Mouse (Mus musculus): ENCODE results near the gene P4htm.
A peak's percentile ranks its signal among the peaks of the same experiment; 100 is the strongest.
"Not testable (repeated sequence)": the region's sequence is repeated elsewhere in the genome, so short reads cannot be mapped to it uniquely, and the experiment has no call there.

Gene P4htm

DNA sequence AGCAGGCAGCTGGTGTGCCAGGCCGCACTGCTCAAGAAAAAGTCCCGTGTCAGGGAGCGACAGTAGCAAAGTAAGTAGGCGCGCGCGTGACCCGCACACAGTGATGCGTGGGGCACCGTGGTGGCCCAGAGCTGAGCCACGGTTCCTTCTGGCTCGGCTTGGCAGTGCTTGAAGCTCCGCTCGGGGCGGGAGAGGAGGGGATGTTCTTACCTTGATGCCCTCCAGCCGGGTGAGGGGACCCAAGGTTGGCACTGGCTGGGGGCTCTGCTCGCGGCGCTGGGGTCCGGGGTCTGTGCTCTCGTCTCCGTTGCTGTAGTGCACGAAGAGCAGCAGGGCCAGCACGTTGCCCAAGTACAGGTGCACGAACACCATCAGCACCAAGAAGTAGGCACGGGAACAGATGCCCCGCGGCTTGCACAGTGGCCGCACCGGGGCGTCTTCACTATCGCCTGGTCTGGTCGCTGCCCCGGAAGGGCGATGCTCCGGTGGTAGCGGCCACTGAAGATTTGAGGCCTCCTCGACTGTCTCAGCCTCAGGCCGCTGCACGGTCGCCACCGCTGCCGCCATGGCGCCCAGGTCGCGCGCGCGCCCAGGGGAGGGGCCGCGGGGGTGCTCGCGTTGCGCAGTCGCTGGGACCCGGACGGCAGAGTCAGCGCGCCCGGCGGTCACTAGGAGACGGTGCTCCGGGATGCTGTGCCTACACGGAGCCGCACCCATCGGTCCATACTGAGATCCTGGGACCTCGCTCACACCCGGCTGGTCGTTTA lies at the start of gene P4htm:
P4htm (minus strand) TSS at position 670 of the 767 bp plus-strand sequence.
- peak; percentile 29 for DNase-seq

DNA sequence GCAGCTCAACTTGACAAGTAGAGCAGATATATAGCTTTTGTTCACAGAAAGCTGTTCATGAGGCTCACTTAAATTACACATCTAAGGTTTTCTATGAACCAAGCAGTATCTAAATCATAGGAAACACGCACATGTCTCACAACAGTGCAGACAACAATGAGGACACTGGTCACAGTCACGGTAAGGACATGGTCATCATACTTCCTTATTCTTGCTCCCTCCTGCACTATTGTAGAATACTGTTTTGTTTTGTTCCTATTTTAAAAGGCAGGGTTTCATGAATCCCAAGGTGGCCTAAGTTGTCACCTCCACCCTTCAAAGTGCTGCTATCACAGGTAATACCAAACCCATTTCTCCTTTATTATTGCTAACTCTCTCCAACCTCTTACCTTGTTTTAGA lies 42.4 kb upstream of the P4htm start:
- DNase-seq: no peak

DNA sequence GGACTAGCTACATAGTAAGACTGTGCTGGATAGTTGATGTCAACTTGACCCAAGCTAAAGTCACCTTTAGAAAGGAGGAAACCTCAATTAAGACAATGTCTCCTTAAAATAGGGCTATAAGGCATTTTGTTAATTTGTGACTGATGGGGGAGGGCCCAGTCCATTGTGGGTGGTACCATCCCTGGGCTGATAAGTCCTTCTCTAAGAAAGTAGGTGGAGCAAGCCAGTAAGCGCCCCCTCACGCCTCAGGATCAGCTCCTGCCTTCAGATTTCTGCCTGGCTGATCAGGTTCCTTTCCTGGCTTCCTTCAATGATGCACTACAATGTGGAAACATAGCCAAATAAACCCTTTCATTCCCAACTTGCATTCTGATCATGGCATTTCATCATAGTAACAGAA lies 37.9 kb upstream of the P4htm start:
- no peak for DNase-seq

DNA sequence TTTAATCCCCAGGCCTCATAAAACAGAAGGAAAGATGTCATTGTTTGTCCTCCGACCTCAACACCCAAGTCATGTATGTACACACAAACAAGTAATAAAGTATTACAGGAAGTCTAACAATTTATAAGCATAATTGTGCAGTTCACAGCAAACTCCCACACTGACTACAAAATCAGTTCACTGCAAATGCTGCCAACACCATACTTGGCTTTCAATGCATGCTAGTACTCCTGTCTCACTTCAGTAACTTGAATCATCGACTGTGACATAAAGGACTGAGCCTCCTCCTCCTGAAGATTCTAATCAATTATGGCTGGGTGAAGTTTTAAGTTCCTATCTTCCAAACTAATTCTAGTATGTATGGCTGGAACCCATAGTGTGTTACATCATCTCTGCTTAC lies 36.4 kb upstream of the P4htm start:
- DNase-seq: no peak

DNA sequence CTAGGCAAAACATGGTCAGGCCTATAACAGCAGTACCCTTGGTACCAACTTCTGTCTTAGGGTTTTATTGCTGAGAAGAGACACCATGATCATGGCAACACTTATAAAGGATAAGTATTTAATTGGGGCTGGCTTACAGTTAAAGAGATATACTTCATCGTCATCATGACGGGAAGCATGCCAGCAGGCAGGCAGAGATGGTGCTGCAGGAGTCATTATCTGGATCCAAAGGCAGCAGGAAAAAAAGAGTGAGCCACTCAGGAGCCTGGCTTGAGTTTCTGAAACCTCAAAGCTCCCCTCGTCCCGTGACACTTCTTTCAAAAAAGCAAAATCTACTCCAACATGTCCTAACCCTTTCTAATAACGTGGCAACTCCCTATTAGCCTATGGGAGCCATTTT lies 34.9 kb upstream of the P4htm start:
- DNase-seq: no peak

DNA sequence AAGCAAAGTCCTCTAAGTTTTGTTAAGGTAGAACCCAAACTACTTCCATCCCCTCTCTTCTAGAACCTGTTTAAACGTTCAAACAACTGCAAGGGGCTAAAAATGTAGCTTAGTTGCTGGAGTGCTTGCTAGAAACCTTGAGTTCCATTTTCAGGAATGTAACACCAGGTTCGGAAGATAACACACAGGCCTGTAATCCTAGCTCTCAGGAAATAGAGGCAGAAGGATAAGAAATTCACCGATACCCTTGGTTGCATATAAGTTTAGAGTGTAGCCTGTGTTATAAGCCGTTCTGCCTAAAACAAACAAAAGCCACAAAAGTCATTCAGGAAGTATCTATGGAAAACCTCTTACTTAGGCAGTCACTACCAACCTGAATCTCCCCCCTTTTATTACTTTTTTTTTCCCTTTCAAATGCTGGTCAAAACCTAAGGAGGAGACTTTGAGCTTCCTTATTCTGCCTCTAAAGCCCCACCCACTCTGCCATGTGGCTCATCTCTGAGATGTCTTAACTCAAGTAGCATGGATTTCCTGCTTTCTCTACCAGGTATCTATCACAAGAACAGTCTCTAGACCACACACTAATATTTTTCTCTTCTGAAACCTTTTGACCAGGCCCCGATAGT lies 34.3 kb upstream of the P4htm start:
- no peak for DNase-seq

DNA sequence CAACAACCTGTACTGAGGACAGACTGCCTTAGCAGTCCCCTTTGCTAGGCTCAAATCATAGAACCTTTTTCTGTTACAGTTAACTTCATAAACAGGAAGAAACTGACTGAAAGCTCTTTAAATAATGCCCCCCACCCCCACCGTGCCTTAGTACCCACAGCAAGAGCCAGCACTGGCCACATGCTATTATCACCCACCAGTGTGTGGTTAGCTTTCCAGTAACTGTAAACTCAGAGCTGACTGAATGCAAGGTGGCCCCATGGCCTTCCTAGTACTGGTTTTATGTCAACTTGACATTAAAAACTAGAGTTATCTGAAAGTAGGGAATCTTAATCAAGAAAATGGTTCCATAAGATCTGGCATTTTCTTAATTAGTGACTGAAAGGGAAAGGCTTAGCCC lies 33.2 kb upstream of the P4htm start:
- DNase-seq: no peak

DNA sequence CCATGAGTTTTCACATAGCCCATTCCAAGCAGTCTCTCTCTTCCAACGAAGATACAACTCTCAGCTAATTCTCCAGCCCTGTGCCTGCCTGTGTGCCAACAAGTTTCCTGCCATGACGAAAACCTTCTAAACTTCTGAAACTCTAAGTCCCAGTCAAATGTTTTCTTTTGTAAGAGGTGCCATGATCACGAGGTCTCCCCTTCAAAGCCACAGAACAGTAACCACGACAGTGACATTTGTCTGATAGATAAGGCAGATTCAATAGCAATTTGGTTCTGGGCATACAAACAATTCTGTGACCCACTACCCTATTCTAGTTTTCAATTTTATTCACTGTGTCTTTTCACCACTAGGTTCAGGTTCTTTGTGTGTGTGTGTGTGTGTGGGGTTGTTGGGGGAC lies 30.7 kb upstream of the P4htm start:
- DNase-seq: no peak

DNA sequence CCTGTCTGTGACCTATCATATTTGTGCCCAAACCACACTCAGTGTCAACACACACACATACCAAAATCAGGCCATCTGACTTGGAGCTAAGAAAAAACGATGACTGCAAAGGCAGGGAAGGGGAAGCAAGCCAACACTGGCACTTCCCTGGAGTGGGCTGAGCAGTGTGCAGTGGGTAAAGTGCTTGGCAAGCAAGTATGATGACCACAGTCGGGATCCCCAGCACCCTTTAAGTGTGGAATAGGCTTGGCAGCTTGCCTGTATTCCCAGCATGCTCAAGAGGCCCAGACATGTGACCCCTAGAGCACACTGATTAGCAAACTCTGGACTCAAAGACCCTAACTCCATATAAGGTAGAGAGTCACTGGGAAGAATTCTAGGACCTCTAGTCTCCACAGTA lies 29.0 kb upstream of the P4htm start:
- peak; percentile 49 for DNase-seq

DNA sequence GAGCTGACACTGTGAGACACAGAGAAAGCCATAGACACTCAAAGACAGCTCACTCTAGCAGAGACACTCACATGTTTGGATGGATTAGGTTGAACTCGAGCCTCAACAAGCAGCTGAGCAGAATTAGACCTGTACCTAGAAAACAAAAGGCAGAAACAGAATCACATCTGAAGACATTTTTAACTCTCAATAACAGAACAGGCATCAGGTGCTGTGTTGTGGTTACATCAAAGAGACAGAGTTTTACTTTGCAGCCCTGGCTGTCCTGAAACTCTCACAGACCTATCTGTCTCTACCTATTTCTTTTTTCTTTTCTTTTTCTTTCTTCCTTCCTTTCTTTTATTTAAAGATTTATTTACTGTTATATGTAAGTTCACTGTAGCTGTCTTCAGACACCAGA lies 19.8 kb upstream of the P4htm start:
- DNase-seq: no peak

DNA sequence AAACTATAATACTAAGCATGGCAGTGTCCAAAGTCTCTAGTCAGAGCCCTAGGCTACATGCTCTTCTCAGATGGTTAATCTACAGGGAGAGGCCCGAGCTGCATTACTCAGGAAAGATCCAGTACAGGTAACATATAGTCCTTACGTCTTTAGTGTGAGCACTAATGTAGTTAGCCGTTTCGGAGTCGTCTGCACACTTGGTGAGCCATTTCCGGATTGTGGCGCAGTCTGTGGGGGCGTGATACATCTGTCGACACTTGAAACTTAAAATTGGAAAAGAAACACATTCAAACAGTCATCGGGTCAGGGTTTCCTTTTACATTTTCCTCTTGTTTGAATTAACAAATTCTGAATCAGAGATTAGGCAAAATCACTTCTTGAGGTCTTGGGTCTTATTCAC lies 14.0 kb upstream of the P4htm start:
- DNase-seq: no peak

DNA sequence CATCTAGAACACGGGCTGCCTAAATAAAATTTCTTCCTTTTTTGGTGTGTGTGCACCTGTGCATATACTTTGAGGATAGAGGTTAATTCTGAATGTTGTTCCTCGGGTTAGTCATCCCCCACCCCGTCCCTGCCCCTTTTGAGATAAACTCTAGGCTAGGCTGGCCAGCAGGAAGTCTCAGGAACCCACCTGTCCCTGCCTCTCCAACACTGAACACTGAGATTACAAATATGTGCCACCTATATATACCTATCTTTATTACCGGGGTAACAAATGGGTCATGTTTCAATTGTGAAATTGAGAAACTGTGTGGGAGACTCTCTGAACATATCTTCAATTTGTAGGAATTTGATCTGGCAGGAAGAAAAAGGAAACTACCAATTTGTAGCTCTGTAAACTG lies 11.4 kb upstream of the P4htm start:
- no peak for DNase-seq

DNA sequence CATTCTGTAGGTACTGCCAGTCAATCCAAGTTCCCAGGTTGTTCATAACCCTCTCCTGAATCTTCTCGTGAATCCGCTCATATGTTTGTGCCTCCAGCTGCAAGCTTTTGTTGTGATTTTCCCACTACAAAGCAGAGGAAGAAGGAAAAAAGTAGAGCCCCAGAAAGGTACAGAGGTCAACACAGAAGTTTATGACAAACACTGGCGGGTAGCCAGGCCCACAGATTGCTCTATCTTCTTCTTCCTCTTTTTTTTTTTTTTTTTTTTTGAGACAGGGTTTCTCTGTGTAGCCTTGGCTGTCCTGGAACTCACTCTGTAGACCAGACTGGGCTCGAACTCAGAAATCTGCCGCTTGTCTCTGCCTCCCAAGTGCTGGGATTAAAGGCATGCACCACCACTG lies 10.5 kb upstream of the P4htm start:
- not testable (repeated sequence) for DNase-seq

DNA sequence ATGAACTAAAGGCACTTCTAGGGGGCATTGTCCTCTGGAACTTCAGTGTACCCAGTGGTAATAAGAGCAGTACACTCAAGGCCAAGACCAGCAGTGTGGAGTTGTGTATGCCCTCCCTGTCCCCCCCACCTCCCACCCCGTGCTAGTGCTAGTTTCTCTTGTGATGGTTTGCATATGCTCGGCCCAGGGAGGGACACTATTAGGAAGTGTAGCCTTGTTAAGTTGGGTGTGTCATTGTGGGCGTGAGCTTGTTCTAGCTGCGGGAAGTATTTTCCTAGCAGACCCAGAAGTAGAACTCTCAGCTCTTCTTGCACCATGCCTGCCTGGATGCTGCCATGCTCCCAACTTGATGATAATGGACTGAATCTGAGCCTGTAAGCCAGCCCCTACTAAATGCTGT lies 4.5 kb upstream of the P4htm start:
- DNase-seq: no peak

DNA sequence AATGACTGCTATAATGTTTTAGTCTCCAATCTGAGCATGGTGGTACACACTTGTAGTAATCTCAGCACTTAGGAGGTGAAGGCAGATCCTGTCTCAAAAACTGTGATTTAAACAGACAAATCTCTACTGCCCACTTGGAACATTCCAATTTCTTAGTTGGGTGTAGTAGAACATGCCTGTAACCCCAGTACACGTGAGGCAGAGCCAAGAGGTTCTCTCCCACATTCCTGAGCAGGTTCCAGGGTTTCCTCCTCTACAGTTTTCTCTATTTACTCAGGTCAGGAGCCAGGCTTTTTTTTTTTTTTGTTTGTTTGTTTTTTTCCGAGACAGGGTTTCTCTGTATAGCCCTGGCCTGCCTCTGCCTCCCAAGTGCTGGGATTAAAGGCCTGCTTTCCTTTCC lies 2.5 kb upstream of the P4htm start:
- DNase-seq: no peak

DNA sequence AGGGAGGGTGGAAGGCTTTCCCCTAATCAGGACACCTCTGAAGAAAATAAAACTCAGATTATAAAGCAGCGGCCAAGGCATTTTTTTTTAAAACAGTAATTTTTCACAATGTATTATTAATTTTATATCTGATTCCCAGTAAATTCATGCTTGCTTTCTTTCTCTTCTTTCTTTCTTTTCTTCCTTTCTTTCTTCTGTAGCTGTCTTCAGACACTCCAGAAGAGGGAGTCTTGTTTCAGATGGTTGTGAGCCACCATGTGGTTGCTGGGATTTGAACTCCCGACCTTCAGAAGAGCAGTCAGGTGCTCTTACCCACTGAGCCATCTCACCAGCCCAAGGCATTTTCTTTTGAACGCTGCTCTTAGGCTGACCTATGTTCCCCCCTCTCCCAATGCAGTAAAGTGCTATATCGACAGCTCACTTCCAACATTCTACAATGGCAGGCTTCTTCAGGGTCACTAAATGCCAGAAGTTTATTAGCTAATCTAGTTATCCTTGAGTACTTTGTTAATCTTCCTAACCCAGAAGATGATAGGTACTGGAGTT lies 1.6 kb upstream of the P4htm start:
- no peak for DNase-seq

DNA sequence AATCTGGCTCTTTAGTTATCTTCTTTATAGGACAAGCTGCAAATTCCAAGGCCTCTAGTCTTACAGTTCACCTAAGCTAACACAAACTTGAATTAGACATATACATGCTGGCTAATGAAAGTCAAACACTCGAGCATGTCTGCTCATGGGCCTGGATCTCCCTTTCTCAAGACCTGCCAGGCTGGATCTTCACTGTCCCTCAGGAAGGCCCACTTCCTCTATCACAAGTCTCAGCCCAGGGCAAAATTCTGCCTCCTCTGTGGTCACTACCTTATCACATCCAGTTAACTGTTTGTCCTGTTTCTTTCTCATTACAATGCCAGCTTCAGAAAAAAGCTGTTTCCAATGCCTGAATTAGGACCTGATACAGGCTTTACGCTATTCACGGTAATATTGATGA lies 3.1 kb downstream of the P4htm start:
- DNase-seq: no peak

DNA sequence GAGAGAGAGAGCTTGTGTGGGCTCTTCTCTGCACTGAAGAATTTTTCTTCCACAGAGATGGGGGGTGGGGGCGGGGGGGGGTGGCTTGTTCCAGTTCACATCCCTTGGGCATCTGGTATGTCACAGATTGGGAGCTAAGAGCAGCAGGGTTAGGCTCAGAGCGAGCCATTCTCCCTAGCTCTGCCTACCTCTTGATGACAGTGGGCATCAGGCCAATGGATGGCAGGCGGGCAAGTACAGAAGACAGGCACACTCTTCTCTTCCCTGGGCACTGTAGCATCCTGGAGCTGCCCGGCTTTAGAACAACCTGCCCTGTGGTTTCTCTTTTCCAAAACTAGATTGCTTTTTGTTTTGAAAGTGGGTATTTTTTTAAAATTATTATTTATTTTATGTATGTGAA lies 6.0 kb downstream of the P4htm start:
- DNase-seq: no peak

DNA sequence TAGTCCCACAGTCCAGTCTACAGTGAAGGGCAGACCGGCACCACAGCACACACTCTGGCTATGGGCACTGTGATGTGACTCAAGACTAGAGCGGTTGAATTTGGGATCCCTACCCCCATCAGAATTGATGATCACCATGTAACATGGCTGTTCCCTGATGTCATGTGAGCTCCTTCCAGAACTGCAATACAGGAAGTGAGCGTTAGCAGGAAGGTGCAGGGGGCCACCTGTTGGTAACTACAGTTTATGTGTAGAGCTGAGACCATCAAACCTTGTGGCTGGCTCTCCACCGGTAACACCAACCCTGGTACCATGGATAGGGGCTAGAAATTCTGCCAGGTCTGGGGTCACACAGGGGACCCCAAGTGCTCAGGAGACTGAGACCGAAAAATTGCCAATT lies 8.2 kb downstream of the P4htm start:
- no peak for DNase-seq

DNA sequence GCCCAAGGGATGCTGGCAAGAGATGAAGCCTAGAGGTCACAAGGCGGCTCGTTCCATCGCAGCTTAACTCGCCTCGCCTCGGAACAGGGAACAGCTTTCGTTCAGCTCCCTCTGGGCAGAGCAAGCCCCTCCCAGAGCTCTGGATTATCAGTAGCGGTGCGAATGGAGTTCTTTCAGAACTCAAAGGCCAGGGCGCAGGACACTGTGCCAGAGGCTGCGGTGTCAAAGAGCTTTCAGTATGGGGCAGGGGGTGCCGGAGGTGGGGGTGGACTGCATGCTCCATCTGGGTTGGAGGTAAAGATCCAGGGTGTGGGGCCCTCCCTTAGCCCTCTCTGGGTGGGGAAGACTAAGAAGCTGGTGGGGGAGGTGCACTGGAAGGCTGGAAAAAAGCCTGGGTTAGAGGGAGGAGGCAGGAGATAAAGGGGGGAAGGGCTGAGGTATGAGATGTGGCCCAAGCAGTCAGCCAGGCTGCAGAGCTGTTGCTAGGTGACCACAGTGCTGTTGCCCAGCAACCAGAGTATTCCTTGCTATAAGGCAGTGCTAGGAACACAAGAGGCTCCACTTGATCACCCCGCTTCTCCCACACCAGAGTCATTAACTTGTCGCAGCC lies 9.8 kb downstream of the P4htm start:
- no peak for DNase-seq

DNA sequence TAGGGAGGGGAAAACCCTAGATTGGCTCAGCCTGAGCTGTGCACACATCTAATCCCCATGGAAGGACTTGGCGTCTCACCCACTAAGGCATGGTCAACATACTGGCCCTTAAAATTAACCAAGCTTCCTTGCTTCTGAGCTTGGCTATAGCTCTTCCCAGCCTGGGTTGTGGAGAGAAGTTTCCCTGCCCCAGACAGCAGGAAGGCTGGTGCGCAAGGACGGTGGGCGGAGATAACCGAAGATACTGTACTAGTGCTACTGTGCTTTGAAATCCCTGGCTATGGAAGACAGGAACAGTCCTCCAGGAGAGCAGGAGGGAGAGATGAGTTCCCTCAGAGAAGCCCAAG lies 18.1 kb downstream of the P4htm start:
- DNase-seq: no peak

DNA sequence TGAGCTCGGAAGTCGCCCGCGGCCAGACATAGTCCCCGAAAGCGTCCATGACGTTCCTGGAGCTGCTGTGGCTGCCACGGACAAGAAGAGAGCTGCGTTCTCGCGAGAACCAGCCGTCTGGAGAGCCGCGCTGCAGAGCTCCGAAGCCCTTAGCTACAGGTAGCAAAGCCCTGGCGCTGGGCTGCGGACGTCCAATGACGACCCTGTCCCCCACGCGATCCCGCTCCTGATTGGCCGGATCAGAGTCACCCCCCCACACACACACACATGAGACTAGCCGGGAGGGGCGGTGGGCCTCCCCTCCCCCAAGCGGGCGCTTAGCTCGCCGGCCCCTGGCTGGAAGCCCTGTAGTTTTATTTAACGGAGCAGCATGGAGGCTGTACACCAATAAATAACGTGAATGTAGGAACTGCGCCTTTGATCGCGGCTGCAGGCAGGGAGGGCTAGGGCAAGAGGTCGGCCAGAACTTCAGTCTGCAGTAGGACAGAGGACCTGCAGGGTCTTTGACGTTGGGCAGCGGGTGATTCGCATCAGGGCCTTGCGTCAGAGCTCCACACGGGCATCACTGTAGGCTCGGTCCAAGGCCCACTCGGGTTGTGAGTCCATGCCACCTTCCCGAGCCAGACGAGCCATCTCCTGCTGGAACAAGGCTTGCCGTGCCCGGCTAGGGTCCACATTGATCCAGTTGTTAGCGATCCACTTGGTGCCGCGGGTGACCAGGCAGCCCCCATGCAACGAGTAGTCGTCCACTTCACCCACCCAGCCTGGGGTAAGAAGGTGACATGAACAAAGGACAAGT lies 18.7 kb downstream of the P4htm start, which contains the start of gene Wdr6:
Wdr6 (minus strand) TSS at position 195 of the 799 bp plus-strand sequence.
- peak; percentile 97 for DNase-seq

DNA sequence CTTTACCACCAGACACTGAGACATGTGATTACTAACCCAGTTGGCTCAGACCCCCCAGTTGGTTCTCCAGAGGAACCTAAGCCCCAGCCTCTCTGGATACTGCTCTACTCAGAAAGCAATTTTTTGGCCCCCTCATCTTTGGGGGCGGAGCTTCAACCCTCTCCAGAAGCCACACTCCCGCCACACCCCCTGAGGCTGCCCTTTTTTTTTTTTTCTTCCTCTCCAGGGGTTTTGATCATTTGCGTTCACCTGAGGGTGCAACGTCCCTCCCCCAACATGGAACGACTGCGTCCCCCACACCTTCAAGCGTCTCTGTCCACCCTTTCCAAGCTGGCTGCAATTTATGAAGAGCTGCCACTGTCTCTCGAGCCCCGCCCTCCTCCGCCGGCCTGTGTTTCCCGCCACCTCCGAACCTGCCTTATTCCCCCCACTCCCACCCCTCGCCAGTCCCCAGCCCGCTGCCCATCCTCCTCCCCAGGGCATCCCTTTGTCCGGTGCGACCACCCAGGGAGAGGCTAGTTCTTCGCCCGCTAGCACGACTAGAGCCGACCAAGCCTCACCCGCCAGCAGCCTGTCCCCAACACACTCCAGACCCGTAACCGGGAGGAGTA lies 19.4 kb downstream of the P4htm start:
- DNase-seq: no peak
